Mouse (Mus musculus): ENCODE results near the gene Nfic. TPM values are rescaled to one million over a fixed set of nuclear protein-coding genes. Genes with fewer than 3 reads are reported as not detected.

Nfic gene
- total and polyA plus RNA-seq, 3 experiments, result 2.0 to 9.7 TPM; not detected in 1

GRCm38 (mm10) chr10:81356352-81356990 lies 99.0 kb downstream of the Nfic start:
- no peaks in the 10 kb centered on the region for H3K9me3 ChIP-seq (replicated peaks; ENCODE audit: insufficient read depth, low read length)
- H3K27ac ChIP-seq (ENCODE audit: control insufficient read depth, low read depth, low read length), result peak overlapping the region; percentile 96
- peak overlapping the region; percentile 84 for H3K9ac ChIP-seq (ENCODE audit: control insufficient read depth, low read depth, low read length, poor library complexity, severe bottlenecking)
- no peaks in the 10 kb centered on the region for H3K27me3 ChIP-seq (ENCODE audit: control insufficient read depth in 1 of 2, insufficient read depth in 2 of 2, low read length in 2 of 2)
- H3K4me1 ChIP-seq (ENCODE audit: control insufficient read depth in 1 of 2, insufficient read depth in 2 of 2, low read length in 2 of 2), result peaks cover 3 to 29% of the 10 kb centered on the region in 2 experiments; a peak in 3 of 4 replicates
- peak overlapping the region; percentile 62 to 68 for H3K4me3 ChIP-seq (ENCODE audit: control insufficient read depth in 1 of 2, insufficient read depth in 1 of 2, low read depth in 2 of 2, low read length in 2 of 2)
- DNase-seq (ENCODE audit: low read depth, low spot score), result peak; percentile 94
- H3K79me2 ChIP-seq (ENCODE audit: control insufficient read depth, insufficient read depth, low read length, poor library complexity), result peaks cover 27% of the 10 kb centered on the region
- H3K36me3 ChIP-seq (ENCODE audit: control insufficient read depth in 1 of 2, insufficient read depth in 2 of 2, low read length in 2 of 2), result peaks cover 0 to 21% of the 10 kb centered on the region in 2 experiments; a peak in 3 of 4 replicates
- TF ChIP-seq ZC3H11A (IDR thresholded peaks at IDR 0.05; ENCODE audit: low read depth, low read length) (no peak), RCOR1 (IDR thresholded peaks at IDR 0.05; ENCODE audit: low read depth, low read length) (0 out of 2 replicates have a peak, but pooled peaks have one; percentile 19), HCFC1 (IDR thresholded peaks at IDR 0.05; ENCODE audit: low read depth, low read length) (peak; percentile 54), E2F4 (IDR thresholded peaks at IDR 0.05; ENCODE audit: borderline replicate concordance, low read depth, low read length) (no peak), BHLHE40 (IDR thresholded peaks at IDR 0.05; ENCODE audit: borderline replicate concordance, low read depth, low read length) (no peak), TCF12 (IDR thresholded peaks at IDR 0.05; ENCODE audit: low read depth, low read length) (peak; percentile 59), POLR2A (IDR thresholded peaks at IDR 0.05; ENCODE audit: control insufficient read depth in 1 of 2, insufficient read depth in 1 of 2, low read depth in 1 of 2, low read length in 2 of 2, poor library complexity in 1 of 2) (peak; percentile 54 to 81; a peak in 3 of 4 replicates), EP300 (IDR thresholded peaks at IDR 0.05; ENCODE audit: low read depth in 1 of 2, low read length in 2 of 2) (peak; percentile 55; a peak in 3 of 4 replicates), KAT2A (conservative IDR thresholded peaks at IDR 0.05; ENCODE audit: low read depth, low read length) (no peak), MEF2A (IDR thresholded peaks at IDR 0.05; ENCODE audit: extremely low read depth, insufficient replicate concordance, low read depth, low read length, poor library complexity, severe bottlenecking) (no peak), ZNF384 (IDR thresholded peaks at IDR 0.05; ENCODE audit: low read depth, low read length) (no peak), CTCF (IDR thresholded peaks at IDR 0.05 in 2 of 3, conservative IDR thresholded peaks at IDR 0.05 in 1 of 3; ENCODE audit: control insufficient read depth in 1 of 3, insufficient read depth in 1 of 3, low read depth in 2 of 3, low read length in 3 of 3, poor library complexity in 1 of 3, severe bottlenecking in 1 of 3) (no peak), ELF1 (IDR thresholded peaks at IDR 0.05; ENCODE audit: low read depth, low read length) (0 out of 2 replicates have a peak, but pooled peaks have one; percentile 26), USF2 (IDR thresholded peaks at IDR 0.05; ENCODE audit: borderline replicate concordance in 1 of 2, insufficient read depth in 1 of 2, low read depth in 1 of 2, low read length in 2 of 2) (no peak; a peak in 1 of 4 replicates), UBTF (IDR thresholded peaks at IDR 0.05; ENCODE audit: borderline replicate concordance, insufficient read depth, low read depth, low read length) (0 out of 2 replicates have a peak, but pooled peaks have one; percentile 47), ETS1 (IDR thresholded peaks at IDR 0.05; ENCODE audit: low read depth, low read length) (peak; percentile 66), MXI1 (IDR thresholded peaks at IDR 0.05; ENCODE audit: low read depth, low read length) (peak; percentile 98), NRF1 (IDR thresholded peaks at IDR 0.05; ENCODE audit: insufficient read depth, low read depth, low read length, poor library complexity, severe bottlenecking) (peak; percentile 41; the same call in 1 of the 2 replicates), TAL1 (IDR thresholded peaks at IDR 0.05; ENCODE audit: low read length) (no peak), SMC3 (IDR thresholded peaks at IDR 0.05; ENCODE audit: low read depth, low read length) (no peak), CHD1 (IDR thresholded peaks at IDR 0.05; ENCODE audit: low read depth, low read length) (no peak), USF1 (IDR thresholded peaks at IDR 0.05; ENCODE audit: low read depth, low read length) (peak; percentile 77), SIN3A (IDR thresholded peaks at IDR 0.05; ENCODE audit: low read length) (peak; percentile 93), JUND (IDR thresholded peaks at IDR 0.05; ENCODE audit: low read depth, low read length) (0 out of 2 replicates have a peak, but pooled peaks have one; percentile 21), MAFK (IDR thresholded peaks at IDR 0.05; ENCODE audit: borderline replicate concordance, low read depth, low read length) (no peak), NELFE (IDR thresholded peaks at IDR 0.05; ENCODE audit: low read depth, low read length) (peak; percentile 44), MYB (IDR thresholded peaks at IDR 0.05; ENCODE audit: low read depth, low read length) (no peak), MAZ (IDR thresholded peaks at IDR 0.05; ENCODE audit: low read depth, low read length) (peak; percentile 36; the same call in 1 of the 2 replicates), MYC (IDR thresholded peaks at IDR 0.05; ENCODE audit: low read depth, low read length) (peak; percentile 99), ZKSCAN1 (IDR thresholded peaks at IDR 0.05; ENCODE audit: low read depth, low read length) (no peak), CHD2 (IDR thresholded peaks at IDR 0.05; ENCODE audit: low read length) (no peak), TBP (IDR thresholded peaks at IDR 0.05; ENCODE audit: low read depth, low read length) (peak; percentile 89), MAX (IDR thresholded peaks at IDR 0.05; ENCODE audit: low read length) (peak; percentile 98), GATA1 (IDR thresholded peaks at IDR 0.05; ENCODE audit: low read depth, low read length) (no peak), ZMIZ1 (IDR thresholded peaks at IDR 0.05; ENCODE audit: low read depth, low read length) (peak; percentile 14; the same call in 1 of the 2 replicates)

All from MEL (cell line).